Mouse (Mus musculus): Measurements from ENCODE around the gene Emid1. TPM values are rescaled to one million over a fixed set of nuclear protein-coding genes. Genes with fewer than 3 reads are reported as not detected.
A peak's percentile ranks its signal among the peaks of the same experiment; 100 is the strongest.

Gene Emid1
- polyA plus RNA-seq, 1 experiment = 34.7 TPM

DNA sequence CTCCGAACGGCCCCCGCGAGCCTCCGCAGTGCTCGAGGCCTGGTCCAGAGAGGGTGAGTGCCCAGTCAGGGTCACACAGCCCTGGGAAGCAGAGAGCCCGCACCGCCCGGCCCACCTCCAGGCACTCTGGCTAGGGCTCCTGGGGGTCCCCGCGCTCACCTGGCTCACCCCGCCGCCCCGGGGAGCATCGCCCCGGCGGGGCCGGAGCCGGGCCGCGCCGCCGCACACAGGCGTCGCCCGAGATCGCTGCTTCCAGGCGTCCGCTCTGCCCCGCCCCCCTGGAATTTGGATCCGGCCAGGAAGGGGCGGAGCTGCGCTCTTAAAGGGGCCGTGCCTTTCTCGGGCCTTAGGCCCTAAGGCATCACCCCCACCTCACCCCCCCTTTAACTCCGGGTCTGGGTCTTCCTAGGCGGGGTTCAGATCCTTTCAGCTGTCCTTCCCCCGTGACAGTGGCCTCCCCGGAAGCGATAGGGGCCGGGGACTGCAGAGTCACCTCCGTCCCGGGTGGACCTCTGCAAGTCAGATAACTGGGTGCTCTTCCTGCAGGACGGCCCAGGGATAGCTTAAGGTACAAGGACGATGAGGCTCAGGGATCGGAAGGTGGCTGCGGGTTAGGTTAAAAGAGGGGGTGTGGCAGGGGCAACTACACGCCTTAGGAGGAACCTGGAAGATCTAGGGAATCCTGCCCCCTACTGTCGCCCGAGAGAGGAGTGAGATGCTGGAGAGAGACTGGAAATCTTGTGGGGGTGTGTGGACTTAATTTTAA is 86.8 kb downstream of the Emid1 start, which contains the start of gene Gas2l1:
Gene Gas2l1, minus strand, starts transcription at position 272 of the 766 bp plus-strand sequence.
- under 1% methylated on average over 49 of the region's 50 CpGs for WGBS
- peak within 1 kb of the TSS; percentile 75 for H3K27ac ChIP-seq (ENCODE audit: insufficient read depth, low read depth, low read length)
- H3K27me3 ChIP-seq (ENCODE audit: control insufficient read depth, insufficient read depth, low read length) = no peaks in the 10 kb centered on the region
- TF ChIP-seq POLR2A (IDR thresholded peaks at IDR 0.05; ENCODE audit: low read depth, low read length) = peak; percentile 30
- TF ChIP-seq CTCF (IDR thresholded peaks at IDR 0.05; ENCODE audit: extremely low read depth, insufficient read length, insufficient replicate concordance, low read depth, low read length) = peak; percentile 66; the same call in 1 of the 2 replicates
- peak within 1 kb of the TSS; percentile 82 for H3K4me3 ChIP-seq (ENCODE audit: low read depth, low read length)
- H3K4me1 ChIP-seq (ENCODE audit: control insufficient read depth, insufficient read depth, insufficient read length, low read length) = peaks cover 28% of the 10 kb centered on the region
- peaks cover 23% of the 10 kb centered on the region for H3K36me3 ChIP-seq (ENCODE audit: control insufficient read depth, insufficient read depth, low read length)

DNA sequence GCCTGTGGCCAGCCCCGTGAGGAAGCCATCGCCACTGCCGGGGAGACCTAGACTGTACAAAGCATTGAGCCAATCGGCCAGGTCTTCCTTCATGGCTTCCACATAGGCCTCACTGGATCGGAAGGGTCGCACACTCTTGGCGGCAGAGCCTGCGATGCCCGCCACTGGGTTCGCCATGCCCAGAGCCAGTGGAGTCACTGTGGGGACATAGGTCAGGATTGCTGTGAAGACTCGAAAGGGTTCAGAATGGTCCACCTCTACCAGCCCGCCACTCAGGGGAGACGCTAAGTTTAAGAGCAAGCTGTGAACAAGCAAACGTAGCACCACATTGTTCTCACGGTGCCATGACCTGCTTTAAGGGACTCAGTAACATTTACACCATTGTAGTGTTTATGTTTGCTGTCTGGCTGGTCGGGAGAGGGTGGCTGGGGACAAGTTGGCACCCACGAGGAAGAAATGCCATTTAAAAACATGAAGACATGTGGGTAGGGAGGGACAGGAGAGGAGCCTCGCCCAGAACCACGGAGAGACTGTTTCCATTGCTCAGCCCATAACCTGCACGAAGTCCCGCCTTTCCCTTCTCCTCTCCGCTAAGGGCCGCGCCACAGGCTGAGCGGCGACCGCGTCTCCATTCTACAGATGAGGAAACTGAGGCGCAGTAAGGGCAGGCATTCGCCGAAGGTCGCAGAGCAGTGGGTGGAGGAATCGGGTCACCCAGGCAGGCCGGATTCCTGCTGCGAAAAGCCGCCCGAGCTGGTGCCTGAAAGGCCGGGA is 87.6 kb downstream of the Emid1 start:
- no peaks in the 10 kb centered on the region for H3K27me3 ChIP-seq (ENCODE audit: control insufficient read depth, insufficient read depth, low read length)
- H3K27ac ChIP-seq (ENCODE audit: insufficient read depth, low read depth, low read length) = no peak overlapping the region
- peak overlapping the region; percentile 82 for H3K4me3 ChIP-seq (ENCODE audit: low read depth, low read length)
- H3K4me1 ChIP-seq (ENCODE audit: control insufficient read depth, insufficient read depth, insufficient read length, low read length) = peaks cover 32% of the 10 kb centered on the region
- TF ChIP-seq POLR2A (IDR thresholded peaks at IDR 0.05; ENCODE audit: low read depth, low read length) = no peak
- TF ChIP-seq CTCF (IDR thresholded peaks at IDR 0.05; ENCODE audit: extremely low read depth, insufficient read length, insufficient replicate concordance, low read depth, low read length) = no peak
- WGBS = 22% methylated on average over 38 of the region's 38 CpGs
- peaks cover 20% of the 10 kb centered on the region for H3K36me3 ChIP-seq (ENCODE audit: control insufficient read depth, insufficient read depth, low read length)

DNA sequence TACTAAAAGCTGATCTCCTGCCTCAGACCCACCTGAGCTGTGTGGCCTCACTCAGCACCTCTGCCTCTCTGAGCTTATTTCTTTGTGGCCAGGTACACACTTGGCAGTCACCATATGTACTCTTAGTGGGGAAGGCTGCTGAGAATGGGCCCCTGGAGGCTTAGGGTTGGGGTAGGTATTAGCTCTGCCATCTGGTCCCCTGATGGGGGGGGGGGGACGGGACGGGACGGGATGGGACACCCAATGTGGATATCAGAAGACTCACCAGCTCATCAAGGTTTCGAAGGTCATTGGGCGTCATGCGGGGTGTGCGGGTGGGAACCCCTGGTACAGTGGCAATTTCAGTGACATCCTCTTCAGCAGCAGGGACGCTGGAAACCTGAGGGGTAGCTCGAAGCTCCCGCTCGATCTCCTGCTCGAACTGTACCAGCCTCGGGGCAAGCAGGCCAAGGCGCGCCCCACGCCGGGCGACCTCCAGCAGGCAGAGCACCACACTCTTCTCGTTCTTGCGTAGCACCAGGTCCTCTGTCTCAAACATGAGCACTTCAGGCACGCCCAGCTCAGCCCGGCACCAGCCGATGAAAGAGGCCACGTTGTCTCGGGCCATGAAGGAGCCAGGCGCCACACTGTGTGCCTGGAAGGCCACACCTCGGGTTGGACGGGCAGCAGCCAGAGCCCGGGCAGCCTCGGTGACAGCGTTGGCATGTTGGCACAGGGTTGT is 88.3 kb downstream of the Emid1 start:
- TF ChIP-seq POLR2A (IDR thresholded peaks at IDR 0.05; ENCODE audit: low read depth, low read length) (no peak), CTCF (IDR thresholded peaks at IDR 0.05; ENCODE audit: extremely low read depth, insufficient read length, insufficient replicate concordance, low read depth, low read length) (no peak)
- Histone ChIP-seq H3K4me1 (ENCODE audit: control insufficient read depth, insufficient read depth, insufficient read length, low read length) (peaks cover 35% of the 10 kb centered on the region), H3K27ac (ENCODE audit: insufficient read depth, low read depth, low read length) (no peak overlapping the region), H3K27me3 (ENCODE audit: control insufficient read depth, insufficient read depth, low read length) (peaks cover 6% of the 10 kb centered on the region; the same call in 1 of the 2 replicates), H3K4me3 (ENCODE audit: low read depth, low read length) (peak overlapping the region; percentile 82), H3K36me3 (ENCODE audit: control insufficient read depth, insufficient read depth, low read length) (peaks cover 13% of the 10 kb centered on the region)
- WGBS = 67% methylated on average over 31 of the region's 31 CpGs

- Histone ChIP-seq H3K36me3 (ENCODE audit: control insufficient read depth, insufficient read depth, low read length) (peaks cover 6% of the 10 kb centered on the region; the same call in 1 of the 2 replicates), H3K4me1 (ENCODE audit: control insufficient read depth, insufficient read depth, insufficient read length, low read length) (peaks cover 38% of the 10 kb centered on the region), H3K27me3 (ENCODE audit: control insufficient read depth, insufficient read depth, low read length) (peaks cover 10% of the 10 kb centered on the region), H3K27ac (ENCODE audit: insufficient read depth, low read depth, low read length) (no peak overlapping the region), H3K4me3 (ENCODE audit: low read depth, low read length) (no peak overlapping the region)
- TF ChIP-seq POLR2A (IDR thresholded peaks at IDR 0.05; ENCODE audit: low read depth, low read length) (no peak), CTCF (IDR thresholded peaks at IDR 0.05; ENCODE audit: extremely low read depth, insufficient read length, insufficient replicate concordance, low read depth, low read length) (no peak)
- 70% methylated on average over 13 of the region's 13 CpGs for WGBS
Observed at GRCm38 (mm10) chr11:5062860-5063505, 89.1 kb downstream of the Emid1 start.

- Histone ChIP-seq H3K27ac (ENCODE audit: insufficient read depth, low read depth, low read length) (0 out of 2 replicates have a peak overlapping the region, but pooled peaks have one; percentile 13), H3K4me1 (ENCODE audit: control insufficient read depth, insufficient read depth, insufficient read length, low read length) (peaks cover 40% of the 10 kb centered on the region), H3K27me3 (ENCODE audit: control insufficient read depth, insufficient read depth, low read length) (peaks cover 17% of the 10 kb centered on the region), H3K4me3 (ENCODE audit: low read depth, low read length) (peak overlapping the region; percentile 65), H3K36me3 (ENCODE audit: control insufficient read depth, insufficient read depth, low read length) (peaks cover 6% of the 10 kb centered on the region; the same call in 1 of the 2 replicates)
- WGBS = 9% methylated on average over 13 of the region's 13 CpGs
- TF ChIP-seq CTCF (IDR thresholded peaks at IDR 0.05; ENCODE audit: extremely low read depth, insufficient read length, insufficient replicate concordance, low read depth, low read length) (no peak), POLR2A (IDR thresholded peaks at IDR 0.05; ENCODE audit: low read depth, low read length) (no peak)
Observed at GRCm38 (mm10) chr11:5062326-5062725, 89.7 kb downstream of the Emid1 start.

DNA sequence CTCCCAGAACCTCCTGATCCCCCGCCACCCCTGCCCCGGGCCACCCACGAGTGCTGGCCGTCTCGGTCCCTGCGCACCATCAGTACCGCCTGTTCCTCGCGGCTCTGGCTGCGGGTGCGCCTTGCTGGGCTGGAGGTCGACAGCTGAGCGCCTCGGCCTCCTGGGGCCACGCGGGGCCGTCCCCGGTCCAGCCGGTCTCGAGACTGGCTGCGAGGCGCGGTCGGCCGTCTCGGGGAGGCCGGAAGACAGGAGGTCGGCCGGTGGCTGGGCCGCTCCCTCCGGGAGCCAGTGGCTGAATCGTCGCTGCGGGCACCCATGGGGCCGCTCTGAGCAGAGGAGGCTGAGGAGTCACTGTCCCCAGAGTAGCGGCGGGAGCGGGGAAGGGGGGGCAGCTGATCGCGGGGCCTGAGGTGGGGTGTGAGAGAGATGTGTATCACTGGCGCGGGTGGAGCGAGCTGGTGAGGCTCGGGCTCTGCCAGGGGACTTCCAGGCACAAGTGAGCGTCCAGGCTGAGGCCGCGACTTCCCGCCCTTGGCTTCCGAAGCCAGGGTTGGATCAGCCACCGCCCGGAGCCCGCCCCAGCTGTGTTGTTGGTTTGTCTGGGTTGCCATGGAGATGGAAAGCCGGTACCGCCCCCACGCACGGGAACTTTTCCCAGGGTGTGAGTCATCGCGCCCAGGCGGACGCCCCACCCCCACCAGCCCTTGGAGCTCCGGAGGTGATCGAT is 90.5 kb downstream of the Emid1 start:
- Histone ChIP-seq H3K4me1 (ENCODE audit: control insufficient read depth, insufficient read depth, insufficient read length, low read length) (peaks cover 40% of the 10 kb centered on the region), H3K27me3 (ENCODE audit: control insufficient read depth, insufficient read depth, low read length) (peaks cover 17% of the 10 kb centered on the region), H3K36me3 (ENCODE audit: control insufficient read depth, insufficient read depth, low read length) (peaks cover 6% of the 10 kb centered on the region; the same call in 1 of the 2 replicates), H3K27ac (ENCODE audit: insufficient read depth, low read depth, low read length) (0 out of 2 replicates have a peak overlapping the region, but pooled peaks have one; percentile 13), H3K4me3 (ENCODE audit: low read depth, low read length) (peak overlapping the region; percentile 65)
- WGBS = 4% methylated on average over 62 of the region's 62 CpGs
- TF ChIP-seq CTCF (IDR thresholded peaks at IDR 0.05; ENCODE audit: extremely low read depth, insufficient read length, insufficient replicate concordance, low read depth, low read length) (no peak), POLR2A (IDR thresholded peaks at IDR 0.05; ENCODE audit: low read depth, low read length) (no peak)

Measured in small intestine, adult 2 months (tissue).